Mouse (Mus musculus): ENCODE measurements around the gene 1110051M20Rik. TPM values are rescaled to one million over a fixed set of nuclear protein-coding genes. Genes with fewer than 3 reads are reported as not detected.

The 1110051M20Rik gene
- polyA plus RNA-seq (2015; fragmentation: Nextera tagmentation; extraction: Ambion mirVana) = 9.1 and 13.6 TPM in 2 replicates

DNA sequence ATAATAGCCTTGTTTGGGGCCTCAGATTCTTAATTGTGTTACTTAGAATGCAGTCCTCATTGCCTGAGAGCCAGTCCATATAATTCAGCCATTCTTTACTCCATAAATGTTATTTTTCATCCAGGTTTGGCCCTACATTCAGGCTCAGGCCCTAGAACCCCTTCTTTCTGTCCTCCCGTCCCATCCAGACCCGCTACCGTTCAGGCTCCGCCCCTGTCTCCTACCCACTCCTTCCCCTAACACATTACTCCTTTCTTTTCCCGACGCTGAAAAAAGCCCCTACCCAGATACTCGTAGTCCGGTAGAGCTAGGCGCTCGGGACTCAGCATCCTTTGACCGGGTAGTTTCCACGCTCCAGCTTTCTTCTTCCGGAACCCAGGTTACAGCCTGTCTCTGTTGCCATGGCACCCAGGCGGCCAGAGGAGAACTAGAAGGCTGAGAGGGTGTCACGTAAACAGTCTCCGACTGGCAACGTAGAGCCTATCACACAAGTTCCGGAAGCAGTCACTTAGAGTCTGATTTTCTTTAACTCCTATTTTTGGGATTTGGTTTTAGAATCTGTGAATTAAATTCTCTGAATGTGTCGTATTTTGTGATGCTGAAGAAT is at the start of gene 1110051M20Rik:
1110051M20Rik (minus strand) TSS at position 419 of the 607 bp plus-strand sequence.

DNA sequence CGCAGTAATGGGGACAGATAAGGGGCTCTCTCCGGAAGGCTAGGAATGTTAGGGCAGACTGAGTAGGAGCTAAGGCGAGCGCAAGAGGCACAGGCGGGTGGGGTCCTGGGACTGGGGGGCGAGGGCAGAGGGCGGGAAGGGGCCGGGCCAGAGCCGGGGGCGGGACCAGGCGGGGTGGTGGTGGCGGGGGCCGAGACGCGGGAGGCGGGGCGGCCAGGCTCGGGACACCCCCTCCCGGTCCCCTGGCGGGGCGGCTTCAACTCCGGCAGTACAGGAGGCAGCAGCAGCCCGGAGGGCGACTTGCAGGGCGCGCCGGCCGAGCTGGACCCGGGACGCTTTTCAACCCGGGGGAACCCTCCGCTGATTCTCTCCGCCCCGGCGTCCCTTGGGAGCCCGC is 12.8 kb upstream of the 1110051M20Rik start, which contains the start of gene Lrp4:
Lrp4 (plus strand) TSS at position 253 of the 397 bp plus-strand sequence.

DNA sequence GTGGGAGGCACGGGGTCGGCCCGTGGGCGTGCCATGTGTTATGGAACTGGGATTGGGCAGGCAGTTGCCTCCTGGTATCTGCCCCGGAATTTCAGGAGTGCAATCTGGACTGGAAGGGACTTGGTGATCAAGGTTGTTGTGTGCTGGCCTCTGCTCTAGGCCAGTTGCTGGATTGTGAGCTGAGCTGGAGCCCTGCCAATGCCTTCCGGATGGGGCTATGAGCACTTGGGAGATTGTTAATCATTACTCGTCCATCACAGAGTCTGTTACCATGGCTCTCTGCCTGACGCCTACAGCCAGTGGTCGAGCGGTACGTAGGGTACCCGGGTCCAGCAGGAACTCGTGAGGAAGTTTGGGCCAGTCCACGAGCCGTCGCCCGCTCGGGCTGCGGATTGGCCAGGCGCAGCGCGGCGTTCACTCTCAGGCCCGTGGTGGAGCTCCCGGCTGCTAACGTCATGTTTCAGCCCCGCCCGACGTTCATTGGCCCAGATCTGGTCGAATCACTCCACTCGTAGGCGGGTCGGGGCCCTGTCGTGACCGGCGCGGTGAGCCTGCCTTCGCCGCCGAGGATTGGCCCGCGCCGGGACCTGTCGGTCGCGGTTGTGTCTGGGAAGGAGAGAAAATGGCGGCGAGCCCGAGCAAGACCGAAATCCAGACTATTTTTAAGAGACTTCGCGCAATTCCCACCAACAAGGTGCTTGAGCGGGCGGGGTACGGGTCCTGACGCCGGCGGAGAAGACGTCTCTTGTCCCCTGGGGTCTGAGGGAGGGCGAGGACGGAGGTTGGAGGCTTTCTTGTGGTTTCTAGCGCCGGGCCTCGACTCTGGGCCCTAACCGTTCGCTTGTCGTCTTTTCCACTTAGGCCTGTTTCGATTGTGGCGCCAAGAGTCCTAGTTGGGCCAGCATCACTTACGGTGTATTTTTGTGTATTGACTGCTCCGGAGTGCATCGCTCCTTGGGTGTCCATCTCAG is 179.5 kb downstream of the 1110051M20Rik start, which contains the start of gene Arfgap2:
Arfgap2 (plus strand) TSS at position 264 of the 971 bp plus-strand sequence.

DNA sequence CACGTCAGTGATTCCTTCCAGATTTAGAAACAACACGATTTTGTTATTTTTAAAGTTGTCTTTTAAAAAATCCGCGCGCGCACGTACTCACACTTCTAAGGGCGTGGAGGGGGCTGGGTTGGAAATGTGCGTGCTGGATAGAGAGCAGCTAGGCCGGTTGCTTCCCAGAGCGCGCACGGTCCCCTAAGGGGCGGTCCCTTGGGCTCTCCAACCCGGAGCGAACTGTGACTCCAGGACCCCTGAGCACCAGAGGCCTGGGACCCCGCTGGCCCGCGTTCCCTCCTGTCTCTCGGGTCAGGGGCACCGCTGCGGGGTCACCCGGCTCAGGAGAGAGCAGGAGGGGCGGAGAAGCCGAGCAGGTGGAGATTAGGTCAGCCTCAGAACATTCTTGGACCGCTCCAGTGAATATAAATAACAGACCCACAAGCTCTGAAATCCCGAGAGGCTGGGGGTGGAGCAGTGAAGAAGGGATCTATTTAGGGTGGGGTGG is 188.8 kb downstream of the 1110051M20Rik start, which contains the start of gene Pacsin3:
Pacsin3 (plus strand) TSS at position 294 of the 490 bp plus-strand sequence.

DNA sequence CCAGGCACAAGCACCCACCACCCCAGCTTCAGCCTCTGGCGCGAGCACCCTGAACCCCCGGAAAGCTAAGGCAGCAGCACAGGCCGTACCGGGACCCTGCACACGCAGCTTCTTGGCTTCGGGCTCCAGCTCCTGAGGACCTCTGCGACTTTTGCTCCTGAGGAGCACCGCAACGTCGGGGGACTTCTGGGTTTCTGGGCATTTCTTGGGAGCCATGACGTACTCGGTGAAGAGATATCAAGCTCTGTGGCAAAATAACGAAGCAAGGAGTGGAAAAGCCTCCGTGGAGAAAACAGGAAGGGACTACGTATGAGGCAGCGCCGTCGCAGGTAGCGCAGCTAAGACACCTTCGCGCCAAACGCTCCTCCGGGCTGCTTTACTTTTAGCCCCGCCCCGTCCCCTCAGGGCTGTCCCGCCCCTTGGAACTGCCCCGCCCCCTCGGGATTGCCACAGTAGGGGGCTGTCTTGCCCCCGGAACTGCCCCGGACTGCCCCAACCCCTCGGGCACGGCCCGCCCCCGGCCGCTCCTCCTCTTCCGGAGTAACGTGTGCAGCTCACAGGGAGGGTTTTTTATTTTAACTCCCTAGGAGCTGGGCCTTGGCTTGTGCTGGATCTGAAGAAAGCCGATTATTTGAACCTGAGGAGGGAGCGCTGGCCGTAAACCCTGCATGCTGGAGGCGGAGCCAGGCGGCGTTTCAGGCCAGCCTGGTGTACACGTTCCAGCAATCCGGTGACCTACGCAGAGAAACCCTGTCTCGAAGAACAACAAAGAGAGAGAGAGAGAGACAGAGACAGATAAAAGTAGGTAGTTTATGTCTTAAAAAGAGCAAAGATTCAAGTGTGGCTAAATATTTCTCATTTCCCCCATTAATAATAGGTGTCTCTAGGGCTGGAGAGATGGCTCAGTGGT is 207.6 kb downstream of the 1110051M20Rik start, which contains the start of gene Ddb2:
Ddb2 (minus strand) TSS at position 382 of the 910 bp plus-strand sequence.

Other genes with a start within 250 kb of the 1110051M20Rik start
- gene Nr1h3, start 241.9 kb downstream of the 1110051M20Rik start, polyA plus RNA-seq (2015; fragmentation: Nextera tagmentation; extraction: Ambion mirVana) = 4.3 and 5.1 TPM in 2 replicates
- gene Acp2, start 241.8 kb downstream of the 1110051M20Rik start, polyA plus RNA-seq (2015; fragmentation: Nextera tagmentation; extraction: Ambion mirVana) = 9.5 and 12.2 TPM in 2 replicates
- gene Ddb2, start 207.7 kb downstream of the 1110051M20Rik start, polyA plus RNA-seq (2015; fragmentation: Nextera tagmentation; extraction: Ambion mirVana) = 6.8 and 9.1 TPM in 2 replicates
- gene Pacsin3, start 188.8 kb downstream of the 1110051M20Rik start, polyA plus RNA-seq (2015; fragmentation: Nextera tagmentation; extraction: Ambion mirVana) = 4.3 and 5.9 TPM in 2 replicates
- 44.9 and 45.2 TPM in 2 replicates for gene Arfgap2, start 179.7 kb downstream of the 1110051M20Rik start, polyA plus RNA-seq (2015; fragmentation: Nextera tagmentation; extraction: Ambion mirVana)
- gene Lrp4, start 12.8 kb upstream of the 1110051M20Rik start, polyA plus RNA-seq (2015; fragmentation: Nextera tagmentation; extraction: Ambion mirVana) = 1.6 and 2.1 TPM in 2 replicates
- gene Ckap5, start 82.1 kb upstream of the 1110051M20Rik start, polyA plus RNA-seq (2015; fragmentation: Nextera tagmentation; extraction: Ambion mirVana) = 46.3 and 47.0 TPM in 2 replicates
- gene F2, start 191.7 kb upstream of the 1110051M20Rik start, polyA plus RNA-seq (2015; fragmentation: Nextera tagmentation; extraction: Ambion mirVana) = 0.47 and 0.77 TPM in 2 replicates
- gene Zfp408, start 205.1 kb upstream of the 1110051M20Rik start, polyA plus RNA-seq (2015; fragmentation: Nextera tagmentation; extraction: Ambion mirVana) = 4.7 TPM in 2 replicates
- 40.4 and 48.6 TPM in 2 replicates for gene Arhgap1, start 205.2 kb upstream of the 1110051M20Rik start, polyA plus RNA-seq (2015; fragmentation: Nextera tagmentation; extraction: Ambion mirVana)

Measured in spleen, postnatal 0 days (tissue).